Mouse (Mus musculus): ENCODE data around the gene Gipc1.

DNA sequence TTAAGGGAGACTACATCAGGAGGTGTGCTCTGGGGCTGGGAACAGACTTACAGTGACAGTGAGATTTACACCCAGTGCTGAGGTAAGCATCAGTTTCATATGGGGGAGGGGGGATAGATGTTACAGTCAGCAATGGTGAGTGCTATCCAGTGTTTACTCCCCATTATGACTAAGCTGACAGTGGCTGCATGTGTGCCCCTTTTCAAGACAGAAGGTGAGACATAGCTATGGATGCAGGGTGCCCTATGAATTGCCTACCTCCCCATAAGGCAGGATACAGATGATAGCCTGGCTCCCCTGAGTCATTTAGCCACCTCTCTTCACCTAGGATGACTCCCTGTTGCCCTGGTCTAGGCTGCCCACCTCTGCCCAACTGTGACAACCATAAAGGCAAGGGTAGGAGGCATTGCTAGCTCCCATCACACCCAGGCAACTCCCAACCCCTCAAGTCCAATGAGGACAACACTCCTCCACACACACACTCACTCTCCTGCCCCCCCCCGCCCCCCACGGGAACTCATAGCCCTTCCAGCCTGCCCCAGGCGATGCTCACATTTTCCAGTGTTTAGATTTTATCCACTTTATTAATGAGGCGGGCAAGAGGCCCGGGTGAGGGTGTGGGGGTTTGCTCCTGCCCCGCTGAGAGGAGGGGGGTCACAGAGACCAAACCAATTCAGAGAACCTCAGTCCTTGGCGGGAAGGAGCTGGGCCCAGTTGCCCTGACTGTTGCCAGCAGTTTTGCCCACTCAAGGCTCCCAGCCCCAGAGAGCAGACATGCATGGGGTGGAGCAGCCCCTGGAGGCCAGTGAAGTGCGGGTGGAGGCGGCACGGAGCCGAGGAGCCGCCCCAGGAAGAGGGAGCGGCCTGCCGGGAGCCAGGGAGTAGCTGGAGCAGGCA is 13.7 kb downstream of the Gipc1 start, which contains the start of gene Ptger1:
- no peak for TF ChIP-seq CTCF (IDR thresholded peaks at IDR 0.05; ENCODE audit: low read depth, low read length)
- TF ChIP-seq EP300 (IDR thresholded peaks at IDR 0.05; ENCODE audit: insufficient read depth, low read depth, low read length): no peak
- no peak for TF ChIP-seq POLR2A (IDR thresholded peaks at IDR 0.05; ENCODE audit: insufficient read depth, low read length)

Data from ES-Bruce4 (cell line).